Mouse (Mus musculus): Measurements from ENCODE around the gene Cpsf4l.

DNA sequence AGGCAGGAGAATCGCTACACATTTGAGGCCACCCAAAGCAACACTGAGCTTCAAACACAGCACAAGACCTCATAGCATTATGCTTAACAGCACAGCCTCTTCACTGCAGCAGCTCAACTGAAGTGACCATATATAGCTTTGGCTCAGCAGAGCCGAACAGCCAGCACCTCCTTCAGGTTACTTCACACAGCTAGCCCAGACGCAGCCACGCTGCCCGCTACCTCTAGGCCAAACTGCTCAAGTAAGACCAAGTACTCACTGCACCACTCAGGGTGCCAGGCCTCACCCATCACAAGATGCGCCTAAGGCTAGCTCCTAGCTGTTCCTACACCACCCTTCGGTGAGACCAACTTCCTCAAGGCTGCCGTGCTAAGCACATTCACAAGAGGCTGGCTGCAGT, 31.4 kb downstream of the Cpsf4l start:
- TF ChIP-seq GATA1 (IDR thresholded peaks at IDR 0.05; ENCODE audit: low read length) (no peak), TAL1 (IDR thresholded peaks at IDR 0.05; ENCODE audit: low read length) (no peak)

All from erythroblast, embryonic 14.5 days (primary cell).